Mouse (Mus musculus) right cerebral cortex, postnatal 36 days (tissue): ENCODE measurements around the gene Tfcp2.
"Not testable (repeated sequence)": the region's sequence is repeated elsewhere in the genome, so short reads cannot be mapped to it uniquely, and the experiment has no call there.

Experiments used
- DNase-seq, 2 experiments: peaks; one replicate each; pipeline ENCODE4 v3.0.0; 2022; ENCODE audit warnings: low spot score in 2 of 2, mixed read lengths in 1 of 2

Gene Tfcp2

DNA sequence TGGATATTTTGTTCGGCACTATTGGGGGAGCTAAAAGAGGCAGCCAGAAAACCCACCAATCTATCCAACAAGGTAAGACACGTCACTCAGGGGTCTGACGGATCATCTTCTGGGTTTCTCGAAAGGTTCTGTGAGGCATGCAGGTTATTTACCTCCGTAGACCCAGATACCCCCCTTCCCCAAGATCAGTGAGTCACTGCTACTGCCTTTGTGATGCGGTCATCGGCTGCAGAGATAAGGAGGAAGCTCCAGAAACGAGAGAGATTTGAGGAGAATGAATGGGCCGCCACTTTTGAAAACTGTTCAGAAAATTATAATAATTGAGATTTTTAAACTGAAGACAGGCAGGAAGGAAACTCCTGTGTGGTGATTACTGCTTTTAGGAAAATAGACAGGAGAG is 4.6 kb upstream of the Tfcp2 start:
- DNase-seq = no peak

DNA sequence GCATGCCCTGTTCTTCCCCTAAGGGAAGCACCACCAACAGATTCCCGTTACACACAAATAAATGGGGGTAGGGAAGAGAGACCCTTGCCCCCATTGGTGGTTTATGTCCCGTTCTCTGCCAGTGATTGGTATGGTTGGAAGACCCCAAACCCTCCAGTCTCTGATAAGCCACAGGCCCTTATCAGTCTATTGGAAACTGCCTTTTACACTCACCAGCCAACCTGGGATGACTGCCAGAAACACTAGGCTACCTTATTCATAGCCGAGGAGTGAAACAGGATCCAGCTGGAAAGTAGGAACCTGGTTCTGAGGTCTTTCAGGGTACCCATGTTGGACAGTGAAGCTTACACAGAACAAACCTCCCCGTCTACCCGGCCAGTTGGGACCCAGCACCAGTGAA is 4.2 kb upstream of the Tfcp2 start:
- DNase-seq = no peak

DNA sequence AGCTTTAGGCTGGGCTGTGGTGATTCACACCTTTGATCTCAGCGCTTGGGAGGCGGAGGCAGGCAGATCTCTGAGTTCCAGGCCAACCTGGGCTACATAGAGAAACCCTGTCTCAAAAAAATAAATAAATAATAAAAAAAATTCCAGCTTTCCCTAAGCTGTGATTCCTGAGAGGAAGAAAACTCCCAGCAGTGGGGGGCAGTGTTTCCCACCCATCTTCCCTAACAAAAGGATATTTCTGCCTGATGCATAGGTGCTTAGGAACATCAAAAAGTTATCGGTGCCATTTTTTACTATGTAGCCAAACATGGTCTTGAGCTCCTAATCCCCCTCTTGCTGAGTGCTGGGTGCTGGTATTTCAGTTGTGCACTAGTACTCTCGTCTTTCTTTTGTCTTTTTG is 1.5 kb downstream of the Tfcp2 start:
- DNase-seq = no peak

DNA sequence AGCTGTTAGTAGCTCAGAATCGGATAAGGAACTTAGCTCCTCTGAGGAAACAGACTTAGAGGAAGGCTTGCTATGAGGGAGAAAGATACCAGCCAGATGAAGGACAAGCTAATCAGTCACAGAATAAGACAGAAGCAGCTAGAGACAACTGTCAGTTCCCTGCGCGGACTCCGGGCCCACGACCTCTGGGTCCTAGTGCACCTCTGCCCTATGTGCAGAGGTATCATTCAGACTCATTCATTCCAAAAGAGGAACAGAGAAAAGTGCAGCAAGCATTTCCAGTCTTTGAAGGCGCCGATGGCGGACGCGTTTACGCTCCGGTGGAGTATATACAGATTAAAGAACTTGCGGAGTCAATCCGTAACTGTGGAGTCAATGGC is 8.2 kb downstream of the Tfcp2 start:
- DNase-seq = not testable (repeated sequence)

DNA sequence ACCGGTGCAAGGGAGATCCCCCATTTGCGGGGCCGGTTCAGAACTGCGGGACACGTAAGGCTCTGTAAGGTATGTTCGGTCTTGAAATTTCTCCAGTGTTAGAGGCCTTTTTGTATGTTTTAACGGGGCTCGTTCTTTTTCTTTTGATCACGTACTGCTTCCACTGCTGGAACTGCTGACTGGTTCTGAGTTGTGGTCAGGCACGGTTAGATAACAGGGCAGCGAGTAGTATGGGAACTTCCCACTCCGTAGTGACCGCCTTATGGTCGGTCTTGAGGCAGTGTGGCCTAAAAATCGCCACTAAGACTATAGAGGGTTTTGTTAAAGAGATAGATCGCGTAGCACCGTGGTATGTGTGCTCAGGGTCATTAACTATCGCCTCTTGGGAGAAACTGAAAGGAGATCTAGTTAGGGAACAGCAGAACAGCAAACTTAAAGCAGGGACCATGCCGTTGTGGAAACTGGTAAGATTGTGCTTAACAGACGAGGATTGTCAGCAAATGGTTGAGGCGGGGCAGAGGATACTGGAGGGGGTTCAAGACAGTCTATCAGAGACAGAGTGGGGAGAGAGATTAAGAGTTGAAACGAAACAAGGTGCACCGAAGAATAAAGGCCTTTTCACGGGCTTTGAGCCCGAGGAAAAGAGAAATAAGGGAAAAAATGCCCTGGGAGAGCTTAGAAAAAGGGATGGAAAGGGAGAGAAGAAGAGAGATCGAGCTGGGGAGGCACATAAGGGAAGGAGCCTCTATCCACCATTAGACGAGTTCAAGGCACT is 8.7 kb downstream of the Tfcp2 start:
- DNase-seq = not testable (repeated sequence)

DNA sequence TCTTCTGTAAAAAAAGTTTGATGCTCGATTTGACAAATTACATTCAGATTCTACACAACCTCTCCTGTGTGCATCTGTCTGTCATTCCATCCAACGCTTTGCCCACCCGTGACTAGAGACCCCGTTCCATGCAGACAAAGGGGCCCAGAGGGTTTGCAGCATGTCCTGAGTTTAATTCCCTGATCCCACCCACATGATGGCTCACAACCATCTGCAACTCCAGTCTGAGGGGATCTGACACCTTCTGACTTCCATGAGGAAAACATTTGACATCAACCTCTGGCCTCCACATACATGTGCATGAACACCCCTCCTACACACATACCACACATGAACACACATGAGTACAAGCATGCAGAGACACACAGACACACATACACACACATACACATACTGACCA is 10.4 kb downstream of the Tfcp2 start:
- DNase-seq = no peak

DNA sequence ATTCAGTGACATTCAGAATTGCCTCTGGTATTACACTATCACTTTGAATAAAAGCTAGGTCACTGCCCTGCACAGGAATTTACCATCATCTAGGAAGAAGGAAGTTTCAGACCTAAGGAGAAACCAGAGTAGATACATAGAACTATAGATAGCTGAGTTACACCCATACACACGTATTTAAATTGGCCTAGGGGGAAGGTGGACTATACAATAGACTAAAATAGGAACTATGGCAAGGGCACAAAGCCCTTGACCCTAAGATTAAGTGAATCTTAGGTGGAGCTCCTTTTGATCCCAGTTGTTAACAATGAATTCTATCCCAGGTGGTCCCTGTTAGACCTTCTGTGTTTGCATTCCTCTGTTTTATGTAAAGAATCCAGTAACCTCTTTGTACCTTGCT is 10.8 kb downstream of the Tfcp2 start:
- DNase-seq = not testable (repeated sequence)

DNA sequence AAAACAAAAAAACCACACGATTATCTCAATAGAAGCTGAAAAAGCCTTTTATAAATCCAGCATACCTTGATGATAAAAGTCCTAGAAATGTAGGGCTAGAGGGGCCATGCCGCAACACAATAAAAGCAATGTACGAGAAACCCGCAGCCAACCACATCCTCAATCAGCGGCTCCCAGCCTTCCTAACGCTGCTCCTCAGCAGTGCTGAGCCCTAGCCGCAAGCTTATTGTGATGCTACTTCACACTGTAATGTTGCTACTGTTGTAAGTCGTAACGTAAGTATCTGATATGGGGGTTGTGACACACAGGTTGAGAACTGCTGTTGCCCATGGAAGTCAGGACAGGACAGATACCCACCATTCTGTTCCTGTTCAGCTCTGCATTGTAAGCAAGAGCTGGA is 12.4 kb downstream of the Tfcp2 start:
- DNase-seq = no peak

DNA sequence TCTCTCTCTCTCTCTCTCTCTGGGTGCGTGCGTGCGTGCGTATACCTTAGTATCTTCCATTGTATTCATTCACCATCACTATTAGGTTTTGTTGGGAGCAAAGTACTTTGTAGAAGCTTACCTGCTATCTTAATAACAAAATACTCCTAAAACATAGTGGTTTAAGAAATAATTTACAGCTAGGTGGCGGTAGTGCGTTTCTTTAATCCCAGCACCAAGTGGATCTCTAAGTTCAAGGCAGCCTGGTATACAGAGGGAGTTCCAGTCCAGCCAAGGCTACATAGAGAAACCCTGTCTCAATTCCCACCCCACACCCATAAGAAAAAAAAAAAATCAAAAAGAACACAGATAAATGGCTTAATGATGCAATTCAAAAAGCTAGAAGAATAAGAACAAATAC is 13.9 kb downstream of the Tfcp2 start:
- DNase-seq = no peak

DNA sequence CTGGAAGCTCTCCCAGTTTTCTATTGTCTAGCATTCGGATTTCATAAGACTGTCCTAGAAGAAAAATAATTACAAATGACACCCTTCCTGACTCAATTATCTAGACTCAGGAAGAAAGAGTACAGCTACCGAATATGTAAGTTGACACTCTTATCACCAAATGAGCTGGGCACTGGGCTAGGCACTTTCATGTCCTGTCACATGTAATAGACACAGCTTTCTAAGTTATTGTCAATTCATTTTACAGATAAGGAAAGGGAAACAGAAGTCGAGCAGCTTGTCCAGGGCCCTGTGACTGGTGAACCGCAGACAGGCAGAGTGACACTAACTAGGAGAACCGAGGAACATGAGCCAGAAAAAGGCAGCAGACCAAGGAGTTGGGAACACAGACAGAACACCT is 23.9 kb downstream of the Tfcp2 start:
- no peak for DNase-seq

DNA sequence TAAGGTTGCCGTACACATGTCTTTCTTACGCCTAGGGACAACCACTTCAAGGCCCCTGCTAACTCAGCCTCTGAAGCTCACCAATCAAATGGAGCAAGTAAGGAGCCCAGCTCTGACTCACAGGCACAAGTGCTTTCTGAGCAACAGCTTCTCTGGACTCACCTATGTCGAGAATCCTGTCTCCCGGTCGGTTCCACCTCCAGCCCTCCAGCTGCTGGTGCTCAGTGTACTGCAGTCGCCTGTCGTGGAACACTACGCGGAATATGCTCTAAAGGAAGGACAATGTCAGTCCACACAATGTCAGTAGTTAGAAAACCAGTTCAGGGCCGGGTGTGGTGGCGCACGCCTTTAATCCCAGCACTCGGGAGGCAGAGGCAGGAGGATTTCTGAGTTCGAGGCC is 26.4 kb downstream of the Tfcp2 start:
- no peak for DNase-seq

DNA sequence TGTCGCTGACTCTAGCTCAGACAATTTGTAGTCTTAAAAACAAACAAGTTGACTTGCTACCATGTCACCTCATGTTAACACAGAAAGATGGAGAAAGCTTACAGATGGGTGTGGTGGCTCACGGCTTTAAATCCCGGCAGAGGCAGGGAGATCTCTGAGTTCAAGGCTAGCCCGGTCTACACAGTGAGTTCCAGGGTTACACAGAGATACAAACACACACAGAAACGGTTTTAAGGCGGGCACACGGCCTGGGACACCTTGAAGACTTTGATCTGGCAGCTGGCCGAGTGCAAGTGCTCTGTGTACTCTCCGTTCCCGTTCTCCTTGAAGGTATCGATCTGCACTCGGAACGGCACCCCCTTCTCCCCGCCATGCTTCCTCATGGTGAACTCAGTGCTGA is 31.5 kb downstream of the Tfcp2 start:
- no peak for DNase-seq

DNA sequence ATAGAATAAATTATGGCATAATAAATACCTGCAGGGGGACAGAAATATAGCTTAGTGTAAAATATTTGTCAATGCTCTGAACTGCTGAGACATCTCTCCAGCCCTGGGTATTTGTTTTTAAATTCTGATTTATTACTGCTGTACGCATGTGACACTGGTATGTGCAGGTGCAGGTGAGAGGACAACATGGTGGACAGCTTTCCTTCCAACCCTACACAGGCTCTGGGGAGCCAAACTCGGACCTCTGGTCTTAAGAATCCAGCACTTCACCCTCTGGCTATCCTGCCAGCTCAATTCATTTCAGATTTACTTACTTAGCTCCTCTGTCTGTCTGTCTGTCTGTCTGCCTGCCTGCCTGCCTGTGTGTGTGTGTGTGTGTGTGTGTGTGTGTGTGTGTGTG is 36.7 kb downstream of the Tfcp2 start:
- DNase-seq = no peak

DNA sequence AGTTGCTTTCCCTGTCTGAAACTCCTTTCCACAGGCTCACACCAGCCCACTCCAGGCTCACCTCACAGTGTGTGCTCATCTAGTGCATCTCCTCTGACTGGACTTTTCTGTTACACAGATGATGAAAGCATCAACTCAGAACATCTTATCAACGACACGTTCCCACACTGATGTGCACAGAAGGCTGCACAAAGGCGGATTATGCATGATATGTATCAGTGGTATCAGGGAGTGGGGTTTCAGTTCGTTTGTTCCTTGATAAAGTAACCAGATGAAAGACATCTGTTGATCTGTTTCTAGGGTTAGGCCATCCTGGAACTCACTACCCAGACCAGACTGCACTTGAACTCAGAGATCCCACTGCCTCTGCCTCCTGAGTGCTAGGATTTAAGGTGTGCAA is 38.4 kb downstream of the Tfcp2 start:
- no peak for DNase-seq

DNA sequence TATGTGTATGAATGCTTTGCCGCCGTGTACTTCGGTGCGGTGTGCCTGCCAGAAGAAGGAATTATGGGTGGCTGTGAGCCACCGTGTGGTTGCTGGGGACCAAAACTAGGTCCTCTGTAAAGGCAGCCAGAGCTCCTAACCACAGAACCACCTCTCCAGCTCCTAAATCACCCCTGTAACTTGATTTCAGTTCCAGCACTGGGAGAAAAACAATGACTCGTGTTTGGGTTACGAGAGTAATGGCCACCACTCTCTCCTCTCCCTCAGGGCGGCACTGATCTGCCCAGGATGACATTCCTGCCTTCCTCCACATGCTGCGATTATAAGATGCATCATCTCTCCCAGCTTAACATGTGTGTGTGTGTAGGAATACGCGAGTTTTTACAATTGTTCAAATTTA is 41.7 kb downstream of the Tfcp2 start:
- DNase-seq = no peak

DNA sequence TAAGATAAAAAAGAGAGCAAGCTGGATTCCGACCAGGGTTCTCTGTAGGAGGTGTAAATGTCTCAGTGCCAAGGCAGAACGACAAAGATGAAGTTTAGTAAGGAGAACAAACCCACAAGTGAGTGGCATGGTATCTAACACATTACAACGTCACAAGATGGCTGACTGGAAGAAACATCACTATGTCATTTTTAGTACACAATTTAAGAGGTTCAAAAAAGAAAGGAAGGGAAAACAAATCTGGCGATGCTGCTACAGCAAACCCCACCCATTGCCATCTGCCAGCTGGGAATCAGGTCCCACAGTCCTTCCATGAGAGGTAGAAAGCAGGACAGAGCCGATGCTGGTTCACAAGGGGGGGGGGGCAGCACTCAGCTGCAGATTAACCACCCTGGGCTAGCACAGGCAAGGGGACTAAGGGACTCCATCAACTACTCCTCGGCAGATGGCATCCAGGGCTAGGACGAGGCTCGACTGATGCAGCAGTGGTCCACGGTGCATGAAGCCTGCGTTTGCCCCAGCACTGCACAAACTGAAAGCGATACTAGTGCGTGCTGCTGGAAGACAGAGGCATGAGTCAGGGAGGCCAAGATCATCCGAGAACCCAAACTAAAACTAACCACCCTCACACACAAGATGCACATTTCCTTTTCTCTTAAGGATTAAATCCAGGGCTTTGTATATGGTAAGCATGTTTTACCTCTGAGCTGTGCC is 43.2 kb downstream of the Tfcp2 start:
- no peak for DNase-seq

DNA sequence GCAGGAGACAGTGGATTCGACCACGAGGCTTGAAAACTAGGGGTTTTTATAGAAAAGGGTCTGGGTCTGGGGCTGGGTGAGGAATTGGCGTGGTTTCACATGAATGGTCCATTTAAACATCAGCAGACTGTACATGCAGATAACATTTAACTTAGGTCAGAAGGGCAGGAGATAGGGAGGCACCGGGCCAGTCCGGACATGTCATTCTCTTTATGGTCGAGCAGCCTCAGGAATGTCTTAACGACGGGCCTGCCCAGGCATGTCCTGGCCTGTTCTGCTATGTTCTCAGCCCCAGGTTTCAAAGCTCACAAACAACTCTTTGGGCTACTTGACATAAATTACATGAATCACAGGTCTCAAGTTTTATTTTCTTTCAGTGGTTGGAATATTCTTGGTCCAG is 52.3 kb downstream of the Tfcp2 start:
- DNase-seq = not testable (repeated sequence)

DNA sequence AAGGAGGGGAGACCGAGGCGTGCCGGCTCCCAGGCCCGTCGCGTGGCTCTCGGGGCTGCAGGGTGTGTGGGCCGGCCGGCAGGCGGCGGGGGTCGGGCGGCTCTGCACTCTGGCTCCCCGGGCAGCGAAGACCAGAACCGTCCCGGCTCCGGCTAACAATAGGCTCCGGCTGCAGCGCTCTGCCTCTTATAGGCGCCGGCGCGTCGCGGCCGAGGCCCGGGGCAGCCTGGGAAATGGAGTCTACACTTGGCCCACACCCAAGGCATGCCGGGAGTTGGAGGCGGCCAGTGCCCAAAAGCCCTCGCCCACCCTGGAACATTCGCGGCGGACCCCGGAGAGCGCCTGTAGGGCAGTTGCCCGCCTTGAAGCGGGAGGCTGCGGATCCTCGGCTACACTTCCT is 56.7 kb downstream of the Tfcp2 start, which contains the start of gene Csrnp2:
Csrnp2 (minus strand) TSS at position 387 of the 400 bp plus-strand sequence.
- peak; percentile 88 to 90 for DNase-seq

DNA sequence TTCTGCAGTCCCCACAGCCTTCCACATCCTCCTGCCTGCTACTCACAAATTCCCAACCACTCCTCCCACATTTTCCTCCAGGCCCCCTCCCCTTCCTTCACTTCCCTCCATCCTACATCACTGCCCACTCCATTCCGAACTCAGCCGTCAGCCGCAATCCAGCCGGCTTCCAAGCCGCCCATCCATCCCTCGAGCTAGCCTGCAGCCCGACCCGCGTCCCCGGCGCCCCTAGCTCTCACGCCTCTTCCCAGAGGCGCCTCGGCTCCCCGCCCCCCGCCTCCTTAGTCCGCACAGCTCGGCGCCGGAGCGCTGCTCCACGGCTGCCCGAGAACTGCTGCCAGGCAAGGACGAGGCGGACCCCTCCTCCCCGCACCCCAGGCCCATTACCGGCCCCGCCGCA is 57.2 kb downstream of the Tfcp2 start:
- peak; percentile 27 to 47 for DNase-seq

DNA sequence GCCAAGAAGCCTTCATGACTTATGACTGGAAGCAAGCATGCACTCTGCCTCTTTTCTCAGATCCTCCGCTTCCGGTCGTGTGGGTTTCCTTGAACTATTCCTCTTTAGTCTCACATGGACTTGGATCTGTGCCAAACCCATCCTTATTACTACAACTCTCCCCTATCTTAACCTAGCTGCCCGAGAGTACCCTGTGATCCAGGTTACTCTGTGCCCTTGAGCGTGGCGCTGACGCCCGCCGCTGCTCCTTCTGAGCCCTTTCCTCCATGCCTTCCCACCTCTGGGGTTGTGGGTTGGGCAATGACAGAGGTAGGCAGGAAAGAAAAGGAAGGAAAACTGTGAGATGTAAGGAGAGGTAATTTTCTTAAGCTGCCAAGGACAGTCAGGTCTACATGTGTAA is 59.8 kb downstream of the Tfcp2 start:
- DNase-seq = no peak

DNA sequence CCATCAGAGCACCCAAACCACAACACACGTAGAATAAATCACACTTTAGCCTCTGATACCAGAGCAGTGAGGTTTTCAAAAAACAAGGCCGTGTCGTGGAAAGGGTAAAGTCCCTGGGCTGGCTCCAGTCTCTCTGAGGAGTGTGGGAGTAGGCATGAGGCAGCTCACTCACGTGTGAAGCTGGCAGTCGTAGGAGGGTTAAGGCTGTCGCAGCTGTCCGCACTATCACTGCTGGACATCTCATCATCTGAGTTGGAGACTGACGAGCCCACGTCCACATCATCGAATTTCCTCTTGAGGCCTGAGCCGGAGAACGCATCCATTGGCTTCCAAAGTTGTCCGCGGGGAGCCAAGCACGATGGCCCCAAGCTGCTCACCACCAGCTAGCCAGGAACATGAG is 62.5 kb downstream of the Tfcp2 start:
- peak in 1 of 2 experiments; percentile 48 for DNase-seq

DNA sequence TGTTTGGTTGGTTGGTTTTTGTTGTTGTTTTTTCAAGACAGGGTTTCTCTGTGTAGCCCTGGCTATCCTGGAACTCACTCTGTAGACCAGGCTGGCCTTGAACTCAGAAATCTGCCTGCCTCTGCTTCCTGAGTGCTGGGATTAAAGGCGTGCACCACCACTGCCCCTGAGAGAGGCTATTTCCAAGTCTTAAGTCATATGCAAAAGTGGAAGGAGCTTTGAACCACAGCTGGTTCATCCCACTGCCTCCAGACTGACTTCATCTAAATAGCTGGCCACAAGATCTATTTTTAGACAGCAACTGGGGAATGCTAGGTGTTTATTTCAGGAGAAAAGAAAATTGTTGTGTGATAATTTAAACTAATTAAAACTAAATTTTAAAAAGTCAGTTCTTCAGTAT is 63.5 kb downstream of the Tfcp2 start:
- not testable (repeated sequence) for DNase-seq

DNA sequence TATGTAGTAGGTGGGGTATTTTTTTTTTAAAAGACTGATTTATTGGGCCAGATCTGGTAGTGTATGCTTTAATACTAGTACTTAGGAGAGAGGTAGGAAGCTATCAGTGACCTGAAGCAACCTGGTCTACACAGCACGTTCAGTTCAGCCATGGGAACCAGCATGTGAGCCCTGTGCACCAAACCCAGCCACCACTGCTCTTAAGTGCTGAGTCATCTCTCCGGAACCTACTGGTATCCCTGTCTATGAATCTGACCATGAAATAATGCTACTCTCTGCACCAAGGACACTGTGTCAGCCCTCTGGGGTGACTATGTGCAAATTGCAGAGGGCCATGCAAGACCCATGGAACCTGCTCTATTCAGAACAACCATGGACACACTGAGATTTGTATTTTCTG is 64.8 kb downstream of the Tfcp2 start:
- DNase-seq = no peak
